Mouse (Mus musculus) CD4-positive, CD25-positive, alpha-beta regulatory T cell, adult 2 months (primary cell): ENCODE measurements around the gene Unk.

Experiments
- DNase-seq: peaks from one replicate; pipeline ENCODE4 v3.0.0-alpha.2; 2012; ENCODE audit warnings: low read depth, low spot score

Unk gene

GRCm38 (mm10) chr11:116106963-116107776 is 77.0 kb downstream of the Unk start:
- DNase-seq = no peak

- DNase-seq = no peak
These were observed 77.7 kb downstream of the Unk start for GRCm38 (mm10) chr11:116107777-116108285.

GRCm38 (mm10) chr11:116108464-116109137 is 78.5 kb downstream of the Unk start:
- no peak for DNase-seq

GRCm38 (mm10) chr11:116109441-116110081 is 79.4 kb downstream of the Unk start:
- DNase-seq = no peak

GRCm38 (mm10) chr11:116110131-116110530 is 80.0 kb downstream of the Unk start:
- DNase-seq = no peak

GRCm38 (mm10) chr11:116110540-116110939 is 80.4 kb downstream of the Unk start:
- DNase-seq = no peak
